Mouse (Mus musculus): ENCODE results near the gene Olfr597. TPM values are rescaled to one million over a fixed set of nuclear protein-coding genes. Genes with fewer than 3 reads are reported as not detected.
"Not testable (repeated sequence)": the region's sequence is repeated elsewhere in the genome, so short reads cannot be mapped to it uniquely, and the experiment has no call there.

Gene Olfr597
- total RNA-seq (2014; rRNA removed) (0.24 TPM in 1 of 2 replicates, not detected in the other), polyA plus RNA-seq (2015; fragmentation: Nextera tagmentation; extraction: Ambion mirVana) (not detected in 2 replicates)

GRCm38 (mm10) chr7:103316015-103316414 is at the start of gene Olfr597:
TSS of gene Olfr597 (plus strand) at chr7:103316315.
- WGBS = 83% methylated on average over 2 of the region's 2 CpGs
- H3K36me3 ChIP-seq (ENCODE audit: insufficient read depth); H3K9ac ChIP-seq; H3K4me1 ChIP-seq (ENCODE audit: insufficient read depth); H3K27me3 ChIP-seq (ENCODE audit: insufficient read depth, low read length); H3K4me2 ChIP-seq (ENCODE audit: low read depth); H3K4me3 ChIP-seq (ENCODE audit: low read depth, low read length); DNase-seq; H3K9me3 ChIP-seq (ENCODE audit: low read length); ATAC-seq; H3K27ac ChIP-seq (ENCODE audit: low read depth, low read length): not testable (repeated sequence)

GRCm38 (mm10) chr7:103305348-103305747 is 10.8 kb upstream of the Olfr597 start, which contains the start of gene Olfr596:
TSS of gene Olfr596 (plus strand) at chr7:103305648.
- H3K27me3 ChIP-seq (ENCODE audit: insufficient read depth, low read length); H3K4me1 ChIP-seq (ENCODE audit: insufficient read depth); H3K27ac ChIP-seq (ENCODE audit: low read depth, low read length); H3K4me2 ChIP-seq (ENCODE audit: low read depth); H3K36me3 ChIP-seq (ENCODE audit: insufficient read depth); H3K4me3 ChIP-seq (ENCODE audit: low read depth, low read length); DNase-seq; H3K9me3 ChIP-seq (ENCODE audit: low read length); H3K9ac ChIP-seq; ATAC-seq: not testable (repeated sequence)
- 90% methylated on average over 2 of the region's 2 CpGs for WGBS

GRCm38 (mm10) chr7:103323268-103323667 is 7.2 kb downstream of the Olfr597 start, which contains the start of gene Olfr598:
TSS of gene Olfr598 (plus strand) at chr7:103323568.
- no peak for TF ChIP-seq CTCF (IDR thresholded peaks at IDR 0.05; ENCODE audit: low read depth)
- no peak within 1 kb of the TSS for H3K27ac ChIP-seq (ENCODE audit: low read depth, low read length)
- DNase-seq (no peak), ATAC-seq (no peak)
- H3K4me3 ChIP-seq (ENCODE audit: low read depth, low read length) = no peak within 1 kb of the TSS
- H3K4me2 ChIP-seq (ENCODE audit: low read depth) = no peak within 1 kb of the TSS
- H3K9me3 ChIP-seq (ENCODE audit: low read length) = no peaks in the 10 kb centered on the region
- no peaks in the 10 kb centered on the region for H3K36me3 ChIP-seq (ENCODE audit: insufficient read depth)
- no peaks in the 10 kb centered on the region for H3K4me1 ChIP-seq (ENCODE audit: insufficient read depth)
- H3K9ac ChIP-seq = no peak within 1 kb of the TSS
- no peaks in the 10 kb centered on the region for H3K27me3 ChIP-seq (ENCODE audit: insufficient read depth, low read length)

- TF ChIP-seq CTCF (IDR thresholded peaks at IDR 0.05; ENCODE audit: low read depth) = no peak
These were observed 19.5 kb downstream of the Olfr597 start, which contains the start of gene Olfr599 for GRCm38 (mm10) chr7:103335617-103336016. TSS of gene Olfr599 (plus strand) at chr7:103335917.

GRCm38 (mm10) chr7:103349569-103349968 is 33.5 kb downstream of the Olfr597 start, which contains the start of gene Olfr600:
TSS of gene Olfr600 (minus strand) at chr7:103349669.
- no peak within 1 kb of the TSS for H3K4me3 ChIP-seq (ENCODE audit: low read depth, low read length)
- no peaks in the 10 kb centered on the region for H3K4me1 ChIP-seq (ENCODE audit: insufficient read depth)
- no peak for DNase-seq
- H3K27me3 ChIP-seq (ENCODE audit: insufficient read depth, low read length) = no peaks in the 10 kb centered on the region
- no peaks in the 10 kb centered on the region for H3K36me3 ChIP-seq (ENCODE audit: insufficient read depth)
- no peak within 1 kb of the TSS for H3K4me2 ChIP-seq (ENCODE audit: low read depth)
- no peak within 1 kb of the TSS for H3K27ac ChIP-seq (ENCODE audit: low read depth, low read length)
- TF ChIP-seq CTCF (IDR thresholded peaks at IDR 0.05; ENCODE audit: low read depth) = no peak
- no peak within 1 kb of the TSS for H3K9ac ChIP-seq
- H3K9me3 ChIP-seq (ENCODE audit: low read length) = no peaks in the 10 kb centered on the region
- no peak for ATAC-seq

More at GRCm38 (mm10) chr7:103335617-103336016, 19.5 kb downstream of the Olfr597 start, which contains the start of gene Olfr599:
- H3K9me3 ChIP-seq (ENCODE audit: low read length) = no peaks in the 10 kb centered on the region
- no peak within 1 kb of the TSS for H3K4me3 ChIP-seq (ENCODE audit: low read depth, low read length)
- 97% methylated on average over 1 of the region's 1 CpGs for WGBS
- H3K4me1 ChIP-seq (ENCODE audit: insufficient read depth) = no peaks in the 10 kb centered on the region
- ATAC-seq = no peak
- DNase-seq = no peak
- no peak within 1 kb of the TSS for H3K9ac ChIP-seq
- no peaks in the 10 kb centered on the region for H3K36me3 ChIP-seq (ENCODE audit: insufficient read depth)
- no peak within 1 kb of the TSS for H3K4me2 ChIP-seq (ENCODE audit: low read depth)
- H3K27me3 ChIP-seq (ENCODE audit: insufficient read depth, low read length) = no peaks in the 10 kb centered on the region
- H3K27ac ChIP-seq (ENCODE audit: low read depth, low read length) = no peak within 1 kb of the TSS

GRCm38 (mm10) chr7:103362555-103362954 is 46.4 kb downstream of the Olfr597 start, which contains the start of gene Olfr601:
TSS of gene Olfr601 (minus strand) at chr7:103362655.
- DNase-seq (no peak), ATAC-seq (no peak)
- no peaks in the 10 kb centered on the region for H3K36me3 ChIP-seq (ENCODE audit: insufficient read depth)
- WGBS = 96% methylated on average over 1 of the region's 1 CpGs
- no peak for TF ChIP-seq CTCF (IDR thresholded peaks at IDR 0.05; ENCODE audit: low read depth)
- H3K4me1 ChIP-seq (ENCODE audit: insufficient read depth) = no peaks in the 10 kb centered on the region
- H3K9ac ChIP-seq = no peak within 1 kb of the TSS
- H3K4me2 ChIP-seq (ENCODE audit: low read depth) = no peak within 1 kb of the TSS
- H3K4me3 ChIP-seq (ENCODE audit: low read depth, low read length) = no peak within 1 kb of the TSS
- no peaks in the 10 kb centered on the region for H3K27me3 ChIP-seq (ENCODE audit: insufficient read depth, low read length)
- no peak within 1 kb of the TSS for H3K27ac ChIP-seq (ENCODE audit: low read depth, low read length)
- no peaks in the 10 kb centered on the region for H3K9me3 ChIP-seq (ENCODE audit: low read length)

Small RNAs within 50 kb of the gene (microRNA-seq; reads per million reads assigned to microRNA genes)
- 0 reads per million in 2 experiments for gene Gm23550

Other genes starting within 250 kb of the Olfr597 start
- gene Olfr584, start 234.4 kb upstream of the Olfr597 start, total RNA-seq (2014; rRNA removed) = not detected in 2 replicates
- not detected in 2 replicates for gene Olfr584, start 234.4 kb upstream of the Olfr597 start, polyA plus RNA-seq (2015; fragmentation: Nextera tagmentation; extraction: Ambion mirVana)
- not detected in 2 replicates for gene Olfr585, start 218.6 kb upstream of the Olfr597 start, total RNA-seq (2014; rRNA removed)
- gene Olfr585, start 218.6 kb upstream of the Olfr597 start, polyA plus RNA-seq (2015; fragmentation: Nextera tagmentation; extraction: Ambion mirVana) = not detected in 2 replicates
- not detected in 2 replicates for gene Olfr586, start 190.7 kb upstream of the Olfr597 start, total RNA-seq (2014; rRNA removed)
- gene Olfr586, start 190.7 kb upstream of the Olfr597 start, polyA plus RNA-seq (2015; fragmentation: Nextera tagmentation; extraction: Ambion mirVana) = not detected in 2 replicates
- gene Olfr588-ps1, start 175.4 kb upstream of the Olfr597 start, total RNA-seq (2014; rRNA removed) = not detected in 2 replicates
- gene Olfr588-ps1, start 175.4 kb upstream of the Olfr597 start, polyA plus RNA-seq (2015; fragmentation: Nextera tagmentation; extraction: Ambion mirVana) = not detected in 2 replicates
- gene Olfr589, start 160.0 kb upstream of the Olfr597 start, total RNA-seq (2014; rRNA removed) = not detected in 2 replicates
- not detected in 2 replicates for gene Olfr589, start 160.0 kb upstream of the Olfr597 start, polyA plus RNA-seq (2015; fragmentation: Nextera tagmentation; extraction: Ambion mirVana)
- gene Olfr591, start 138.0 kb upstream of the Olfr597 start, total RNA-seq (2014; rRNA removed) = not detected in 2 replicates
- gene Olfr591, start 138.0 kb upstream of the Olfr597 start, polyA plus RNA-seq (2015; fragmentation: Nextera tagmentation; extraction: Ambion mirVana) = not detected in 2 replicates
- gene Olfr592, start 131.5 kb upstream of the Olfr597 start, total RNA-seq (2014; rRNA removed) = not detected in 2 replicates
- gene Olfr592, start 131.5 kb upstream of the Olfr597 start, polyA plus RNA-seq (2015; fragmentation: Nextera tagmentation; extraction: Ambion mirVana) = not detected in 2 replicates
- not detected in 2 replicates for gene Olfr593, start 104.5 kb upstream of the Olfr597 start, total RNA-seq (2014; rRNA removed)
- not detected in 2 replicates for gene Olfr593, start 104.5 kb upstream of the Olfr597 start, polyA plus RNA-seq (2015; fragmentation: Nextera tagmentation; extraction: Ambion mirVana)
- not detected in 2 replicates for gene Olfr594, start 99.3 kb upstream of the Olfr597 start, total RNA-seq (2014; rRNA removed)
- gene Olfr594, start 99.3 kb upstream of the Olfr597 start, polyA plus RNA-seq (2015; fragmentation: Nextera tagmentation; extraction: Ambion mirVana) = not detected in 2 replicates
- gene Usp17ld, start 63.8 kb upstream of the Olfr597 start, total RNA-seq (2014; rRNA removed) = not detected in 2 replicates
- gene Usp17ld, start 63.8 kb upstream of the Olfr597 start, polyA plus RNA-seq (2015; fragmentation: Nextera tagmentation; extraction: Ambion mirVana) = not detected in 2 replicates
- not detected in 2 replicates for gene Olfr596, start 10.7 kb upstream of the Olfr597 start, total RNA-seq (2014; rRNA removed)
- not detected in 2 replicates for gene Olfr596, start 10.7 kb upstream of the Olfr597 start, polyA plus RNA-seq (2015; fragmentation: Nextera tagmentation; extraction: Ambion mirVana)
- gene Olfr598, start 7.3 kb downstream of the Olfr597 start, total RNA-seq (2014; rRNA removed) = not detected in 2 replicates
- gene Olfr598, start 7.3 kb downstream of the Olfr597 start, polyA plus RNA-seq (2015; fragmentation: Nextera tagmentation; extraction: Ambion mirVana) = not detected in 2 replicates
- gene Olfr599, start 19.6 kb downstream of the Olfr597 start, total RNA-seq (2014; rRNA removed) = not detected in 2 replicates
- gene Olfr599, start 19.6 kb downstream of the Olfr597 start, polyA plus RNA-seq (2015; fragmentation: Nextera tagmentation; extraction: Ambion mirVana) = not detected in 2 replicates
- not detected in 2 replicates for gene Olfr600, start 33.4 kb downstream of the Olfr597 start, total RNA-seq (2014; rRNA removed)
- not detected in 2 replicates for gene Olfr600, start 33.4 kb downstream of the Olfr597 start, polyA plus RNA-seq (2015; fragmentation: Nextera tagmentation; extraction: Ambion mirVana)
- not detected in 2 replicates for gene Olfr601, start 46.3 kb downstream of the Olfr597 start, total RNA-seq (2014; rRNA removed)
- not detected in 2 replicates for gene Olfr601, start 46.3 kb downstream of the Olfr597 start, polyA plus RNA-seq (2015; fragmentation: Nextera tagmentation; extraction: Ambion mirVana)
- gene Olfr603, start 69.9 kb downstream of the Olfr597 start, total RNA-seq (2014; rRNA removed) = not detected in 2 replicates
- gene Olfr603, start 69.9 kb downstream of the Olfr597 start, polyA plus RNA-seq (2015; fragmentation: Nextera tagmentation; extraction: Ambion mirVana) = not detected in 2 replicates
- gene Usp17lc, start 98.8 kb downstream of the Olfr597 start, total RNA-seq (2014; rRNA removed) = not detected in 2 replicates
- gene Usp17lc, start 98.8 kb downstream of the Olfr597 start, polyA plus RNA-seq (2015; fragmentation: Nextera tagmentation; extraction: Ambion mirVana) = not detected in 2 replicates
- gene Olfr605, start 129.1 kb downstream of the Olfr597 start, total RNA-seq (2014; rRNA removed) = not detected in 2 replicates
- gene Olfr605, start 129.1 kb downstream of the Olfr597 start, polyA plus RNA-seq (2015; fragmentation: Nextera tagmentation; extraction: Ambion mirVana) = not detected in 2 replicates
- gene Olfr606, start 132.7 kb downstream of the Olfr597 start, total RNA-seq (2014; rRNA removed) = not detected in 2 replicates
- gene Olfr606, start 132.7 kb downstream of the Olfr597 start, polyA plus RNA-seq (2015; fragmentation: Nextera tagmentation; extraction: Ambion mirVana) = not detected in 2 replicates
- gene Olfr607, start 147.8 kb downstream of the Olfr597 start, total RNA-seq (2014; rRNA removed) = not detected in 2 replicates
- not detected in 2 replicates for gene Olfr607, start 147.8 kb downstream of the Olfr597 start, polyA plus RNA-seq (2015; fragmentation: Nextera tagmentation; extraction: Ambion mirVana)
- not detected in 2 replicates for gene Olfr608, start 153.6 kb downstream of the Olfr597 start, total RNA-seq (2014; rRNA removed)
- not detected in 2 replicates for gene Olfr608, start 153.6 kb downstream of the Olfr597 start, polyA plus RNA-seq (2015; fragmentation: Nextera tagmentation; extraction: Ambion mirVana)
- not detected in 2 replicates for gene Olfr609, start 181.7 kb downstream of the Olfr597 start, total RNA-seq (2014; rRNA removed)
- gene Olfr609, start 181.7 kb downstream of the Olfr597 start, polyA plus RNA-seq (2015; fragmentation: Nextera tagmentation; extraction: Ambion mirVana) = not detected in 2 replicates
- not detected in 2 replicates for gene Olfr610, start 195.8 kb downstream of the Olfr597 start, total RNA-seq (2014; rRNA removed)
- not detected in 2 replicates for gene Olfr610, start 195.8 kb downstream of the Olfr597 start, polyA plus RNA-seq (2015; fragmentation: Nextera tagmentation; extraction: Ambion mirVana)
- gene Olfr611, start 204.5 kb downstream of the Olfr597 start, total RNA-seq (2014; rRNA removed) = not detected in 2 replicates
- gene Olfr611, start 204.5 kb downstream of the Olfr597 start, polyA plus RNA-seq (2015; fragmentation: Nextera tagmentation; extraction: Ambion mirVana) = not detected in 2 replicates
- gene Olfr612, start 226.4 kb downstream of the Olfr597 start, total RNA-seq (2014; rRNA removed) = not detected in 2 replicates
- not detected in 2 replicates for gene Olfr612, start 226.4 kb downstream of the Olfr597 start, polyA plus RNA-seq (2015; fragmentation: Nextera tagmentation; extraction: Ambion mirVana)
- gene Olfr613, start 231.8 kb downstream of the Olfr597 start, total RNA-seq (2014; rRNA removed) = not detected in 2 replicates
- not detected in 2 replicates for gene Olfr613, start 231.8 kb downstream of the Olfr597 start, polyA plus RNA-seq (2015; fragmentation: Nextera tagmentation; extraction: Ambion mirVana)
- gene Olfr615, start 239.8 kb downstream of the Olfr597 start, total RNA-seq (2014; rRNA removed) = not detected in 2 replicates
- gene Olfr615, start 239.8 kb downstream of the Olfr597 start, polyA plus RNA-seq (2015; fragmentation: Nextera tagmentation; extraction: Ambion mirVana) = not detected in 2 replicates

Measured in forebrain, postnatal 0 days (tissue).